Mouse (Mus musculus): ENCODE measurements around the gene Ube2r2. TPM values are rescaled to one million over a fixed set of nuclear protein-coding genes. Genes with fewer than 3 reads are reported as not detected.

The Ube2r2 gene
- polyA plus RNA-seq, 1 experiment from 2014 or later, result 81.7 TPM

GRCm38 (mm10) chr4:41097871-41098576, 37.5 kb upstream of the Ube2r2 start, which contains the start of gene Aqp3:
TSS of gene Aqp3 (minus strand) at chr4:41098183.
- Histone ChIP-seq H3K27ac (0 out of 2 replicates have a peak within 1 kb of the TSS, but pooled peaks have one; percentile 34), H3K4me2 (peak within 1 kb of the TSS; percentile 92), H3K9ac (peak within 1 kb of the TSS; percentile 21), H3K9me3 (replicated peaks) (no peaks in the 10 kb centered on the region), H3K27me3 (peaks cover 23% of the 10 kb centered on the region), H3K36me3 (no peaks in the 10 kb centered on the region), H3K4me3 (replicated peaks) (peak within 1 kb of the TSS; percentile 49), H3K4me1 (peaks cover 43% of the 10 kb centered on the region)
- under 1% methylated on average over 42 of the region's 42 CpGs for WGBS
- peak; percentile 40 for ATAC-seq (replicated peaks; ENCODE audit: low FRiP score)

GRCm38 (mm10) chr4:41098577-41098951, 37.0 kb upstream of the Ube2r2 start:
- no peak; the same call in 1 of the 2 replicates for ATAC-seq (replicated peaks; ENCODE audit: low FRiP score)
- H3K9ac ChIP-seq, result no peak overlapping the region; the same call in 1 of the 2 replicates
- H3K27ac ChIP-seq, result no peak overlapping the region
- no peaks in the 10 kb centered on the region for H3K9me3 ChIP-seq (replicated peaks)
- peaks cover 23% of the 10 kb centered on the region for H3K27me3 ChIP-seq
- peak overlapping the region; percentile 49 for H3K4me3 ChIP-seq (replicated peaks)
- WGBS, result 11% methylated on average over 11 of the region's 11 CpGs
- no peaks in the 10 kb centered on the region for H3K36me3 ChIP-seq
- H3K4me1 ChIP-seq, result peaks cover 38% of the 10 kb centered on the region
- peak overlapping the region; percentile 92 for H3K4me2 ChIP-seq

- ATAC-seq (replicated peaks; ENCODE audit: low FRiP score), result no peak
- Histone ChIP-seq H3K4me2 (no peak overlapping the region), H3K27me3 (peaks cover 23% of the 10 kb centered on the region), H3K4me1 (peaks cover 28% of the 10 kb centered on the region), H3K4me3 (replicated peaks) (no peak overlapping the region), H3K36me3 (no peaks in the 10 kb centered on the region), H3K9me3 (replicated peaks) (no peaks in the 10 kb centered on the region), H3K27ac (no peak overlapping the region), H3K9ac (no peak overlapping the region)
- 28% methylated on average over 1 of the region's 1 CpGs for WGBS
Observed at GRCm38 (mm10) chr4:41100986-41101385, 34.6 kb upstream of the Ube2r2 start.

- no peaks in the 10 kb centered on the region for H3K9me3 ChIP-seq (replicated peaks)
- H3K27me3 ChIP-seq, result peaks cover 10% of the 10 kb centered on the region
- no peak overlapping the region for H3K9ac ChIP-seq
- peaks cover 9% of the 10 kb centered on the region for H3K4me1 ChIP-seq
- no peak overlapping the region for H3K27ac ChIP-seq
- no peak overlapping the region for H3K4me3 ChIP-seq (replicated peaks)
- no peak overlapping the region for H3K4me2 ChIP-seq
- H3K36me3 ChIP-seq, result no peaks in the 10 kb centered on the region
- no peak for ATAC-seq (replicated peaks; ENCODE audit: low FRiP score)
Observed at GRCm38 (mm10) chr4:41102901-41103300, 32.6 kb upstream of the Ube2r2 start.

GRCm38 (mm10) chr4:41107440-41107839, 28.1 kb upstream of the Ube2r2 start:
- WGBS, result 70% methylated on average over 4 of the region's 4 CpGs
- no peak overlapping the region for H3K27ac ChIP-seq

GRCm38 (mm10) chr4:41108717-41109425, 26.7 kb upstream of the Ube2r2 start:
- no peak overlapping the region for H3K27ac ChIP-seq
- H3K9ac ChIP-seq, result no peak overlapping the region
- no peak overlapping the region for H3K4me3 ChIP-seq (replicated peaks)
- H3K4me1 ChIP-seq, result no peaks in the 10 kb centered on the region
- WGBS, result 77% methylated on average over 10 of the region's 10 CpGs
- H3K27me3 ChIP-seq, result no peaks in the 10 kb centered on the region
- peaks cover 3% of the 10 kb centered on the region for H3K36me3 ChIP-seq
- ATAC-seq (replicated peaks; ENCODE audit: low FRiP score), result no peak
- no peak overlapping the region for H3K4me2 ChIP-seq
- H3K9me3 ChIP-seq (replicated peaks), result no peaks in the 10 kb centered on the region

More at GRCm38 (mm10) chr4:41107440-41107839, 28.1 kb upstream of the Ube2r2 start:
- Histone ChIP-seq H3K4me2 (no peak overlapping the region), H3K4me1 (no peaks in the 10 kb centered on the region), H3K27me3 (no peaks in the 10 kb centered on the region), H3K36me3 (no peaks in the 10 kb centered on the region), H3K9ac (no peak overlapping the region), H3K9me3 (replicated peaks) (no peaks in the 10 kb centered on the region), H3K4me3 (replicated peaks) (no peak overlapping the region)
- ATAC-seq (replicated peaks; ENCODE audit: low FRiP score), result no peak

GRCm38 (mm10) chr4:41114358-41115070, 21.0 kb upstream of the Ube2r2 start:
- Histone ChIP-seq H3K9ac (no peak overlapping the region), H3K4me2 (no peak overlapping the region), H3K9me3 (replicated peaks) (no peaks in the 10 kb centered on the region), H3K27ac (no peak overlapping the region), H3K4me1 (no peaks in the 10 kb centered on the region), H3K27me3 (no peaks in the 10 kb centered on the region), H3K4me3 (replicated peaks) (no peak overlapping the region), H3K36me3 (peaks cover 59% of the 10 kb centered on the region)
- ATAC-seq (replicated peaks; ENCODE audit: low FRiP score), result no peak
- 88% methylated on average over 9 of the region's 9 CpGs for WGBS

GRCm38 (mm10) chr4:41115074-41115473, 20.5 kb upstream of the Ube2r2 start:
- 88% methylated on average over 6 of the region's 6 CpGs for WGBS
- Histone ChIP-seq H3K9me3 (replicated peaks) (no peaks in the 10 kb centered on the region), H3K4me1 (no peaks in the 10 kb centered on the region), H3K27me3 (no peaks in the 10 kb centered on the region), H3K4me2 (no peak overlapping the region), H3K36me3 (peaks cover 65% of the 10 kb centered on the region), H3K4me3 (replicated peaks) (no peak overlapping the region), H3K27ac (no peak overlapping the region), H3K9ac (no peak overlapping the region)
- ATAC-seq (replicated peaks; ENCODE audit: low FRiP score), result no peak

- 95% methylated on average over 15 of the region's 15 CpGs for WGBS
- H3K36me3 ChIP-seq, result peaks cover 72% of the 10 kb centered on the region
- ATAC-seq (replicated peaks; ENCODE audit: low FRiP score), result no peak
- H3K4me3 ChIP-seq (replicated peaks), result no peak overlapping the region
- no peak overlapping the region for H3K4me2 ChIP-seq
- no peaks in the 10 kb centered on the region for H3K4me1 ChIP-seq
- H3K27ac ChIP-seq, result no peak overlapping the region
- no peaks in the 10 kb centered on the region for H3K9me3 ChIP-seq (replicated peaks)
- no peak overlapping the region for H3K9ac ChIP-seq
- H3K27me3 ChIP-seq, result no peaks in the 10 kb centered on the region
Observed at GRCm38 (mm10) chr4:41115793-41116192, 19.8 kb upstream of the Ube2r2 start.

GRCm38 (mm10) chr4:41116817-41117216, 18.7 kb upstream of the Ube2r2 start:
- 84% methylated on average over 3 of the region's 3 CpGs for WGBS
- Histone ChIP-seq H3K4me1 (no peaks in the 10 kb centered on the region), H3K27me3 (no peaks in the 10 kb centered on the region), H3K9ac (no peak overlapping the region), H3K4me3 (replicated peaks) (no peak overlapping the region), H3K36me3 (peaks cover 82% of the 10 kb centered on the region), H3K9me3 (replicated peaks) (no peaks in the 10 kb centered on the region), H3K27ac (no peak overlapping the region), H3K4me2 (no peak overlapping the region)
- ATAC-seq (replicated peaks; ENCODE audit: low FRiP score), result no peak

GRCm38 (mm10) chr4:41118706-41119292, 16.7 kb upstream of the Ube2r2 start:
- Histone ChIP-seq H3K27me3 (no peaks in the 10 kb centered on the region), H3K4me2 (no peak overlapping the region), H3K9ac (no peak overlapping the region), H3K9me3 (replicated peaks) (no peaks in the 10 kb centered on the region), H3K4me1 (peaks cover 12% of the 10 kb centered on the region), H3K27ac (no peak overlapping the region), H3K36me3 (peaks cover 95% of the 10 kb centered on the region), H3K4me3 (replicated peaks) (no peak overlapping the region)
- 0 out of 2 replicates have a peak, but pooled peaks have one; percentile 23 for ATAC-seq (replicated peaks; ENCODE audit: low FRiP score)
- WGBS, result 69% methylated on average over 11 of the region's 11 CpGs

Measured in kidney, embryonic 15.5 days (tissue).